12 mouse cellular contexts compared by ENCODE assay signal in the genomic region with DNA sequence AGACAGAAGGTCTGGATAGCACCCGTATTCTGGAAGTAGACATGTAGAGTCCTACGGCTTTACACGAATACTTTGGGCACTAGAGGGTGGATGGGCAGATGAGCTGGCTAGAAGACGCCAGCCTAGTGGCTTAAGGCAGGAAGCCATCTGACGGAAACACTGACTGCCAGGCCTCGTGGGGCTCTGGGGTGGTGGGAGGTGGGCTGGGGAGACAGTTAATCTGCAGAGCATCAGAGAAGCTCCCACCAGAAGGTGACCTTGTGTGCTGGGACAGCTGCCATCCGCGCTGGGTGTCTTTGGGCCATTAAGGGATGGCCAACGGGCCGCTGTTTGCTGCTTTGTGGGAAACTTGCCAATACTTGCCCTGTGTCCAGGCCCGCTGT. TPM values are rescaled to one million over a fixed set of nuclear protein-coding genes. Genes with fewer than 3 reads are reported as not detected.
DNase-seq lines count a peak whose midpoint lies in the region; ATAC-seq and TF ChIP-seq lines count a peak whose summit lies in the region.
"Had no signal": no experiment of that assay in that cellular context is flagged by ENCODE, and none has a peak within 500 bp of the region (broad histone marks: within the 10 kb centered on the region; RNA-seq: fewer than 3 reads in every experiment).

No protein-coding gene starts in this region.

- DNase-seq in liver, postnatal 0 days = no peak
- DNase-seq in cerebellum, adult 8-10 months = peak; percentile 47
- no peak for DNase-seq in lung, postnatal 36 days
- DNase-seq in ovary, postnatal 10 days (ENCODE audit: low spot score) = no peak
- DNase-seq: heart, postnatal 10 days; kidney, postnatal 4 days; lung, postnatal 14 days had no signal

- 30% methylated on average over 11 of the region's 11 CpGs for WGBS in liver, embryonic 12.5 days (ENCODE audit: insufficient replicate concordance)
- 40% methylated on average over 11 of the region's 11 CpGs for WGBS in liver, postnatal 0 days (ENCODE audit: insufficient replicate concordance)
- WGBS in forebrain, embryonic 16.5 days = 62% methylated on average over 11 of the region's 11 CpGs
- 53% methylated on average over 11 of the region's 11 CpGs for WGBS in midbrain, embryonic 15.5 days
- WGBS in kidney, embryonic 14.5 days = 88% methylated on average over 11 of the region's 11 CpGs

- no peak for ATAC-seq in liver, embryonic 12.5 days
- ATAC-seq in liver, postnatal 0 days = no peak
- ATAC-seq in forebrain, embryonic 16.5 days = no peak
- no peak; the same call in 1 of the 2 replicates for ATAC-seq in midbrain, embryonic 15.5 days (replicated peaks)
- no peak for ATAC-seq in kidney, embryonic 14.5 days (ENCODE audit: low FRiP score, low TSS enrichment)

- H3K9ac ChIP-seq in liver, embryonic 12.5 days = no peak overlapping the region
- H3K9ac ChIP-seq in liver, postnatal 0 days (replicated peaks) = no peak overlapping the region
- H3K9ac ChIP-seq in forebrain, embryonic 16.5 days (replicated peaks; ENCODE audit: low read depth, low read length) = peak overlapping the region; percentile 18; the same call in 1 of the 2 replicates
- no peak overlapping the region for H3K9ac ChIP-seq in midbrain, embryonic 15.5 days
- no peak overlapping the region for H3K9ac ChIP-seq in kidney, embryonic 14.5 days (ENCODE audit: low read depth, low read length)

- no peak for TF ChIP-seq EP300 in liver, postnatal 0 days (IDR thresholded peaks at IDR 0.05; ENCODE audit: low read depth)

- peaks cover 3% of the 10 kb centered on the region; the same call in 1 of the 2 replicates for H3K27me3 ChIP-seq in liver, embryonic 12.5 days (replicated peaks)
- H3K27me3 ChIP-seq in liver, postnatal 0 days (ENCODE audit: insufficient read depth, low read length) = no peaks in the 10 kb centered on the region
- no peaks in the 10 kb centered on the region for H3K27me3 ChIP-seq in forebrain, embryonic 16.5 days (replicated peaks; ENCODE audit: control insufficient read depth, insufficient read depth, low read length)
- H3K27me3 ChIP-seq in midbrain, embryonic 15.5 days (replicated peaks) = no peaks in the 10 kb centered on the region
- H3K27me3 ChIP-seq in kidney, embryonic 14.5 days (ENCODE audit: control insufficient read depth, insufficient read depth, low read length) = no peaks in the 10 kb centered on the region

- H3K9me3 ChIP-seq in liver, embryonic 12.5 days (replicated peaks) = no peaks in the 10 kb centered on the region
- no peaks in the 10 kb centered on the region for H3K9me3 ChIP-seq in liver, postnatal 0 days (ENCODE audit: low read length)
- no peaks in the 10 kb centered on the region for H3K9me3 ChIP-seq in forebrain, embryonic 16.5 days (ENCODE audit: control insufficient read depth, low read length)
- H3K9me3 ChIP-seq in midbrain, embryonic 15.5 days = no peaks in the 10 kb centered on the region
- H3K9me3 ChIP-seq in kidney, embryonic 14.5 days (ENCODE audit: control insufficient read depth, low read length) = no peaks in the 10 kb centered on the region

- H3K4me2 ChIP-seq in liver, embryonic 12.5 days = peak overlapping the region; percentile 10; the same call in 1 of the 2 replicates
- H3K4me2 ChIP-seq in liver, postnatal 0 days (ENCODE audit: low read depth, low read length) = no peak overlapping the region
- no peak overlapping the region for H3K4me2 ChIP-seq in forebrain, embryonic 16.5 days (ENCODE audit: low read length)
- no peak overlapping the region for H3K4me2 ChIP-seq in midbrain, embryonic 15.5 days
- no peak overlapping the region for H3K4me2 ChIP-seq in kidney, embryonic 14.5 days (replicated peaks; ENCODE audit: low read depth, low read length)

- no peaks in the 10 kb centered on the region for H3K36me3 ChIP-seq in liver, embryonic 12.5 days
- no peaks in the 10 kb centered on the region for H3K36me3 ChIP-seq in liver, postnatal 0 days (replicated peaks; ENCODE audit: insufficient read depth, low read length)
- H3K36me3 ChIP-seq in forebrain, embryonic 16.5 days (ENCODE audit: control insufficient read depth, insufficient read depth) = peaks cover 23% of the 10 kb centered on the region; the same call in 1 of the 2 replicates
- peaks cover 9% of the 10 kb centered on the region; the same call in 1 of the 2 replicates for H3K36me3 ChIP-seq in midbrain, embryonic 15.5 days (replicated peaks)
- peaks cover 14% of the 10 kb centered on the region; the same call in 1 of the 2 replicates for H3K36me3 ChIP-seq in kidney, embryonic 14.5 days (ENCODE audit: control insufficient read depth, insufficient read depth, low read length)

- no peak for TF ChIP-seq CTCF in liver, postnatal 0 days (IDR thresholded peaks at IDR 0.05; ENCODE audit: low read depth)

- no peak overlapping the region for H3K4me3 ChIP-seq in liver, embryonic 12.5 days
- H3K4me3 ChIP-seq in liver, postnatal 0 days (ENCODE audit: low read depth, low read length) = no peak overlapping the region
- H3K4me3 ChIP-seq in forebrain, embryonic 16.5 days (replicated peaks; ENCODE audit: low read length) = no peak overlapping the region
- H3K4me3 ChIP-seq in midbrain, embryonic 15.5 days = no peak overlapping the region
- no peak overlapping the region for H3K4me3 ChIP-seq in kidney, embryonic 14.5 days (ENCODE audit: low read length)

- H3K27ac ChIP-seq in liver, embryonic 12.5 days = peak overlapping the region; percentile 63
- H3K27ac ChIP-seq in liver, postnatal 0 days (ENCODE audit: low read depth) = no peak overlapping the region
- peak overlapping the region; percentile 75 for H3K27ac ChIP-seq in forebrain, embryonic 16.5 days (ENCODE audit: low read length)
- H3K27ac ChIP-seq in midbrain, embryonic 15.5 days = peak overlapping the region; percentile 77
- H3K27ac ChIP-seq in kidney, embryonic 14.5 days (ENCODE audit: low read depth, low read length) = no peak overlapping the region

- H3K4me1 ChIP-seq in liver, embryonic 12.5 days = peaks cover 43% of the 10 kb centered on the region
- no peaks in the 10 kb centered on the region for H3K4me1 ChIP-seq in liver, postnatal 0 days (ENCODE audit: insufficient read depth)
- H3K4me1 ChIP-seq in forebrain, embryonic 16.5 days (replicated peaks; ENCODE audit: control insufficient read depth, insufficient read depth, low read length) = peaks cover 21% of the 10 kb centered on the region
- peaks cover 32% of the 10 kb centered on the region for H3K4me1 ChIP-seq in midbrain, embryonic 15.5 days
- H3K4me1 ChIP-seq in kidney, embryonic 14.5 days (ENCODE audit: control insufficient read depth, insufficient read depth, low read length) = peaks cover 8% of the 10 kb centered on the region

RNA-seq across cellular contexts. Expression of a gene that starts 30.1 kb away (rescaled TPM):
- polyA plus RNA-seq in liver, embryonic 12.5 days (2016; fragmentation: Nextera tagmentation; extraction: Ambion mirVana) = not detected in 2 replicates
- polyA plus RNA-seq in liver, postnatal 0 days (2015; fragmentation: Nextera tagmentation; extraction: Ambion mirVana) = not detected in 2 replicates
- polyA plus RNA-seq in forebrain, embryonic 16.5 days (2015; fragmentation: Nextera tagmentation; extraction: Ambion mirVana) = 0.06 TPM in 1 of 2 replicates, not detected in the other
- polyA plus RNA-seq in midbrain, embryonic 15.5 days (2015; fragmentation: Nextera tagmentation; extraction: Ambion mirVana) = 0.10 and 0.11 TPM in 2 replicates
- polyA plus RNA-seq in kidney, embryonic 14.5 days (2014; fragmentation: Nextera tagmentation; extraction: Ambion mirVana) = 0.14 TPM in 1 of 2 replicates, not detected in the other

RNA-seq across cellular contexts. Expression of a gene that starts 42.3 kb away (rescaled TPM):
- polyA plus RNA-seq in liver, embryonic 12.5 days (2016; fragmentation: Nextera tagmentation; extraction: Ambion mirVana) = not detected in 2 replicates
- polyA plus RNA-seq in liver, postnatal 0 days (2015; fragmentation: Nextera tagmentation; extraction: Ambion mirVana) = not detected in 2 replicates
- not detected in 2 replicates for polyA plus RNA-seq in forebrain, embryonic 16.5 days (2015; fragmentation: Nextera tagmentation; extraction: Ambion mirVana)
- polyA plus RNA-seq in midbrain, embryonic 15.5 days (2015; fragmentation: Nextera tagmentation; extraction: Ambion mirVana) = not detected in 2 replicates
- not detected in 2 replicates for polyA plus RNA-seq in kidney, embryonic 14.5 days (2014; fragmentation: Nextera tagmentation; extraction: Ambion mirVana)
- polyA plus RNA-seq: spleen, adult 2 months had no signal

RNA-seq across cellular contexts. Expression of a gene that starts 50.0 kb away (rescaled TPM):
- 31.3 and 31.9 TPM in 2 replicates for polyA plus RNA-seq in liver, embryonic 12.5 days (2016; fragmentation: Nextera tagmentation; extraction: Ambion mirVana)
- polyA plus RNA-seq in liver, postnatal 0 days (2015; fragmentation: Nextera tagmentation; extraction: Ambion mirVana) = 6.3 and 6.8 TPM in 2 replicates
- polyA plus RNA-seq in forebrain, embryonic 16.5 days (2015; fragmentation: Nextera tagmentation; extraction: Ambion mirVana) = 82.2 and 87.4 TPM in 2 replicates
- polyA plus RNA-seq in midbrain, embryonic 15.5 days (2015; fragmentation: Nextera tagmentation; extraction: Ambion mirVana) = 69.9 and 70.7 TPM in 2 replicates
- 60.9 and 69.9 TPM in 2 replicates for polyA plus RNA-seq in kidney, embryonic 14.5 days (2014; fragmentation: Nextera tagmentation; extraction: Ambion mirVana)

Comparison
In these comparisons a context has a peak if more than half of its experiments do, and no peak if none do; other contexts are left out.
1. H3K27ac ChIP-seq: peak in liver, embryonic 12.5 days (single experiment), forebrain, embryonic 16.5 days (single experiment) and midbrain, embryonic 15.5 days (single experiment); none in liver, postnatal 0 days (single experiment) and kidney, embryonic 14.5 days (single experiment).